Mouse (Mus musculus): ENCODE data around the gene Tyro3.
A peak's percentile ranks its signal among the peaks of the same experiment; 100 is the strongest.

The Tyro3 gene

DNA sequence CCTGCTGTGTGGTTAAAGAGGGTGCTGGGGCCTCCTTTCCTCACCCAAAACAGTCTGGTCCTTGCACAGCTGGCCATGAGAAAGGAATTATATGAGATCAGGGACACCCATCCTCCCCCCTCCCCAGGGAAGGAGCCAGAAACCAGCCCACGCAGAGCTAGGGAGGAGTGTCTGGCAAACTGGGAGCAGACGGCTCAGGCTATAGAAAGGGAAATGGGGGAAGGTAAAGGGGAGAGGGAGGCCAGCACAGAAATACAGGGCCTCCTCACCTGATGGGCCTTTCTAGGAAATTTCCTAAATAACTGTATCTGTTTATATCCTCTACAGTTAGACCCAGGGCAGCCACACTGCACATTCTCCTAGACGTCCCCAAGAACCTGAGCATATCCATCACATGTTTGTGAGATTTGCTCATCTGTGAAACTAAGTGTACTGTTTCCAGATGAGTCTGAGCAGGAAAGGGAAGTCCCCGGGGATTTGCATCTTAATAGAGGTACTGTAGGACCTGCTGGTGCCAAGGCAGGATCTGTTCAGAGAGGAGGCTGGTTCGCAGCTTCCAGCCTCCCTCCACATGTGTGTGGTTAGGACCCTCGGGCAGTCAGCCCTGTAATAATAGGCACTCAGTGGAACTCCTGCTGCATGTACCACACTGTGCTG, 6.2 kb downstream of the Tyro3 start:
- DNase-seq (ENCODE audit: inconsistent age in 2 of 2, low spot score in 1 of 2): no peak

DNA sequence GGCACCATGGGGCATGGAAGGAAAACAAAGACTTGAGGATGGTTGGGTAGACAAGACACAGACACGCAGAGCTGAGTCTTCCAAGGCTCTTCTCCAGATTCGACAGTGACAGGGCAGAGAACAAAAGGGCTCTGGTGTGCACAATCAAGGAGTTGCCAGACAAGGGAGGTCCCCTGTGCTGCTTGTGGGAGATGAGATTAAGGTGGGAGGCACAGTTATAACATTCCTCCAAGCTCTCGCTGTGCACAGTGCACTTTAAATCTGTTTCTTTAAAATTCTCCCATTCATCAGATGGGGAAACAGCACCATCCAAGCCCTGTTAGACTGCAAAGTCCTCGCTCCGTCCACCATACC, 6.7 kb downstream of the Tyro3 start:
- no peak for DNase-seq (ENCODE audit: inconsistent age in 2 of 2, low spot score in 1 of 2)

DNA sequence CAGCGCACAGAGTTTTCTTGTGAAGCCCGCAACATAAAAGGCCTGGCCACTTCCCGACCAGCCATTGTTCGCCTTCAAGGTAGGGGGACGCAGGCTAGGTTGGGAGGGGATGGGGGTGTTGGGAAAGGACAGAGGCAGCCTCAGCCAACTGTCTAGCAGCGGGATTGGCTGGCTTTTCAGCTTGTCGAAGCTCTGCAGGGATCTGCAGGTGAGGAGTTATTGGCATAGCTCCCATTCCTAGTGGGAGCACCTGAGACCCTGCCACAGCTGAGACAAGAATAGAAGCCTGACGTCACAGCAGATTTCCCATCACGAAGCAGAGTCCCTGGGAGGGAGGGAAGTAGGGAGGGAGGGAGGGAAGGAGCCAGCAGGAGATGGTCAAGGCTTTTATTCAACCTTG, 7.2 kb downstream of the Tyro3 start:
- no peak for DNase-seq (ENCODE audit: inconsistent age in 2 of 2, low spot score in 1 of 2)

DNA sequence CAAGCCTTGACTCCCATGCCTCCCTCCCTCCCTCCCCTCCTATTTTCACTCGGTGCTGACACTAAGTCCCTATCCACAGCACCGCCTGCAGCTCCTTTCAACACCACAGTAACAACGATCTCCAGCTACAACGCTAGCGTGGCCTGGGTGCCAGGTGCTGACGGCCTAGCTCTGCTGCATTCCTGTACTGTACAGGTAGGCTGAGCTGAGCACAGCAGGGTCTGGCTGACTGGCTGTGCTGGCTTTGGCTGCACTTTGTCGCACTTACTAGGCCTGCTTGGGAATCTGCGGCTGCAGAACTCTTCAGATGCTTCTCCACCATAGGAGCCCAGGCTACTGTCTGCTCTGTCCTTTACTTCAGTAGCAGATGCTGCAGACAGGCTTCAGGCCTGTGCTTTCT, 8.0 kb downstream of the Tyro3 start:
- no peak for DNase-seq (ENCODE audit: inconsistent age in 2 of 2, low spot score in 1 of 2)

DNA sequence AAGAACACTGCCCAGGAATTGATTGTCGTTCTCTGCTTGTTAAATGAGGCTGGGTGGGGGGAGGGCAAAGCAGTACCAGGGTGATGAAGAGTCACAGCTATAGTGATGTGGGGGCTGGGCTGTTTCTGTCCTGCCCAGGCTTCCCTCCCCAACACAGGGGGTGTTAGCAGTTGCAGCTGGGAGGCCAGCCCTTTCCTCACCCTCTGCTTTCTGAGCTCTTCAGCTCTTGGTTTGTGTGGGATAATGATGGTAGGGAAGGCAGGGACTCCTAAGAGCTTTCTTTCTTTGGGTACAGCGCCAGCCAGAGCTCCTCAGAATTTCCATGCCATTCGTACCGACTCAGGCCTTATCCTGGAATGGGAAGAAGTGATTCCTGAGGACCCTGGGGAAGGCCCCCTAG, 10.9 kb downstream of the Tyro3 start:
- no peak for DNase-seq (ENCODE audit: inconsistent age in 2 of 2, low spot score in 1 of 2)

DNA sequence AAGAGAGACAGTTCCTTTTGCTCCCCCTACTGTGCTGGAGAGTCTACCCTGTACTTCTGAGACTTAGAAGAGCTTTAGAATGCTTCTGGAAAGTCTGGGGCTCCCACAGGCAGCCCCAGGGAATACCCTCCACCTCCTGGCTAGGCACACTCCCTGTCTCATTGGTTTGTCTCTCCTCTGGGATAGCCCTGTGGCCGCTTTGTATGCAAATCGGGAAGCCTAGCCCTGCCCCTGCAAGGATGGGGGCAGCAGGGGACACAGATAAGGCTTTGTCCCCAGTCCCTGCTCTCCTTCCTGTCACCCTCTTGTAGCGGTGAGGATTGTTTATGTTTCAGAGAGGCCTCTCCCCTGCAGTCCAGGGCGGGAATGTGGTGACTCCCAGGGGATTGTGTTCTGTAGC, 11.3 kb downstream of the Tyro3 start:
- no peak for DNase-seq (ENCODE audit: inconsistent age in 2 of 2, low spot score in 1 of 2)

DNA sequence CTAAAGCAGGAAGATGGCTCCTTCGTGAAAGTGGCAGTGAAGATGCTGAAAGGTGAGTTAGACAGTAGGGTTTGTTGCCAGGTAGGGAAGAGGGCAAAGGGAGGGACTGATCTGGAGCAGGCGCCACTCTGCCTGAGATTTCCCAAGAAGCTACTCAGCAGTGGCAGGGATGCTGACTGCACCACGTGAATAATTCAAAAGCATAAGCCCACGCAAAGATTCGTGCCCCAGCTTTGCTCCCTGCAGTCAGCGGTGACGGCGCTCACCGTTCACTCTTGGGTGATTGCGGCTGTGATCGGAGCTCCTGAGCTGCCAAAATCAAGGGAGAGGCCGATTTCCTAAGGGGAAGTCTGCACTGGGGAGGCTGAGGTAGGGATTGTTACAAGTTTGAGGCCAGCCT, 13.4 kb downstream of the Tyro3 start:
- no peak for DNase-seq (ENCODE audit: inconsistent age in 2 of 2, low spot score in 1 of 2)

DNA sequence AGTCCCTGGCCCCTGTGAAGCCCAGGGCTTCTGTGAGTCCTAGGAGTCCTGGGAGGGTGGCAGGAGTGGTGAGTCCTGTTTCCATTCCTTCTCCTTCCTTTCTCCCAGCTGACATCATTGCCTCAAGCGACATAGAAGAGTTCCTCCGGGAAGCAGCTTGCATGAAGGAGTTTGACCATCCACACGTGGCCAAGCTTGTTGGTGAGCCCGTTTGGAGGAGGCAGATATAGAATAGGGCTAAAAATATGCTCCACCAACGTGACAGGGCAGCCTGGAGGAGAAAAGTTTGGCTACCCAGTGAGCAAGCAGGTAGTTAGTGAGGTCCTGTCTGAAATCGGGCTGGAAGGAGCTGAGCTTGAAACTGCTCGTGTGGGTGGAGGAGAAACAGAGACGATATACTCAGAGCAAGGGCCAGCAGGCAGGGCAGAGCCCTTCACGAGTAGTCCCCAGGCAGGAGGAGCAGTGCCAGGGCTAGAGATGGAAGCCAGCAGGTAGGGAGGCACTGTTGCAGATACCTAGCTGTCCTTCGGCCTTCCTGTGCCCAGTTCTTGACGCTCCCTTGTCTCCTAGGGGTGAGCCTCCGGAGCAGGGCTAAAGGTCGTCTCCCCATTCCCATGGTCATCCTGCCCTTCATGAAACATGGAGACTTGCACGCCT, 14.1 kb downstream of the Tyro3 start:
- DNase-seq (ENCODE audit: inconsistent age in 2 of 2, low spot score in 1 of 2): no peak

DNA sequence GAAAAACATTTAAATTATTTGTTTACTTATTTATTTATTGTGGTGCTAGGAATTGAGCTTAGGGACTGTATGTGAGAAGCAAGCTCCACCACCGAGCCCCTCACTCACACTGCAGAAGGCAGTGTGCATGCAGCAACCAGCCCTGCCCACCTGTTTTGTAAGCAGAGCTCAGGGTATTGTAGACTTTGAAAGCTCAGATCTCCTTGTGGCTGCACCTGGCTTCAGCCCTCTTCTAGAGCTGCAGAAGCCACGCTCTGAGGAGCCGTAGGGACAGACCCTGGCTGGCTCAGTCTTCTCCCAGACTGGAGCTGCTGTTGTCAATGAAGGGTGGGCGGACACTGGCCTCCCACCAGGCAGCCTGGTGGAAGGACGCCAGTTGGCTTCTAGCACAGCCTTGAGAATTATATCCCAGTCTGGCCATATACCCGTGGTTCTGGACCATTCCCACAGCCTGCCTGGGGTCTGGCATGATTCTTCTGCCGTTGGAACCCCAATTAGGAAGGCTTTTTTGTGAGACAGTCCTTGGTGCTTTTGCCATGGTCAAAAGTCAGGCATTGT, 16.9 kb downstream of the Tyro3 start:
- no peak for DNase-seq (ENCODE audit: inconsistent age in 2 of 2, low spot score in 1 of 2)

DNA sequence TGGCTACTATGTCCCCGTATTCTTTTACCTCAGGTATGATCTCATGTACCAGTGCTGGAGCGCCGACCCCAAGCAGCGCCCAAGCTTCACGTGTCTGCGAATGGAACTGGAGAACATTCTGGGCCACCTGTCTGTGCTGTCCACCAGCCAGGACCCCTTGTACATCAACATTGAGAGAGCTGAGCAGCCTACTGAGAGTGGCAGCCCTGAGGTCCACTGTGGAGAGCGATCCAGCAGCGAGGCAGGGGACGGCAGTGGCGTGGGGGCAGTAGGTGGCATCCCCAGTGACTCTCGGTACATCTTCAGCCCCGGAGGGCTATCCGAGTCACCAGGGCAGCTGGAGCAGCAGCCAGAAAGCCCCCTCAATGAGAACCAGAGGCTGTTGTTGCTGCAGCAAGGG, 19.1 kb downstream of the Tyro3 start:
- no peak for DNase-seq (ENCODE audit: inconsistent age in 2 of 2, low spot score in 1 of 2)

DNA sequence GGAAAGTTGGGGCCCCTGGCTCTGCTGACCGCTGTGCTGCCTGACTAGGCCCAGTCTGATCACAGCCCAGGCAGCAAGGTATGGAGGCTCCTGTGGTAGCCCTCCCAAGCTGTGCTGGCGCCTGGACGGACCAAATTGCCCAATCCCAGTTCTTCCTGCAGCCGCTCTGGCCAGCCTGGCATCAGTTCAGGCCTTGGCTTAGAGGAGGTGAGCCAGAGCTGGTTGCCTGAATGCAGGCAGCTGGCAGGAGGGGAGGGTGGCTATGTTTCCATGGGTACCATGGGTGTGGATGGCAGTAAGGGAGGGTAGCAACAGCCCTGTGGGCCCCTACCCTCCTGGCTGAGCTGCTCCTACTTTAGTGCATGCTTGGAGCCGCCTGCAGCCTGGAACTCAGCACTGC, 19.5 kb downstream of the Tyro3 start:
- peak in 1 of 2 experiments; percentile 46 for DNase-seq (ENCODE audit: inconsistent age in 2 of 2, low spot score in 1 of 2)

DNA sequence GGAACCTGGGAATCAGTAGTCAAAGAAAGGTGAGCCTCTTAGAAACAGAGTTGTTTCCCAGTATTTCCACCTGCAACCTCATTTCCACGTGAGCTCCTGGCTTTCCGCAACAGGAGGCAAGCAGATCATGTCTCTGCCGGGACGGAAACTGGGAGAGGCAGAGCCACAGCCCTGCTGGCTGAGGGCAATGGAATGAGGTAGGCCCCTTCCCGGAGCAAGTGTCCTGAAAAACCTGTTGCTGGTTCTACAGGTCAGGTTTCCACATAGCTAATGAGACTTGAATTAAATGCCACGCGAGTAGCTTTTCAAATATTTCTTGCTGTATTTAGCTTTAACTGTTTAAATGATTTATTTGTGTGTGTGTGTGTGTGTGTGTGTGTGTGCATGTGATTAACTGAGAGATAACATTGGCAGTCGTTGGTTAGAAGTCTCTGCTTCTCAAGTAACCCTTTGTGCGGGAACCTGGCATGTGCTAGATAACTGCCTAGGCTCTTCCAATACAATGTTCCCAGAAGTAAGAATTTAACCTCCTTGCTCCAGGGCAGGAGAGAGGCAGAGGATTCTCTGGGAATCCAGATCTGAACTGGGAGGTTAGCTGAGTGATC, 21.2 kb downstream of the Tyro3 start:
- DNase-seq (ENCODE audit: inconsistent age in 2 of 2, low spot score in 1 of 2): no peak

DNA sequence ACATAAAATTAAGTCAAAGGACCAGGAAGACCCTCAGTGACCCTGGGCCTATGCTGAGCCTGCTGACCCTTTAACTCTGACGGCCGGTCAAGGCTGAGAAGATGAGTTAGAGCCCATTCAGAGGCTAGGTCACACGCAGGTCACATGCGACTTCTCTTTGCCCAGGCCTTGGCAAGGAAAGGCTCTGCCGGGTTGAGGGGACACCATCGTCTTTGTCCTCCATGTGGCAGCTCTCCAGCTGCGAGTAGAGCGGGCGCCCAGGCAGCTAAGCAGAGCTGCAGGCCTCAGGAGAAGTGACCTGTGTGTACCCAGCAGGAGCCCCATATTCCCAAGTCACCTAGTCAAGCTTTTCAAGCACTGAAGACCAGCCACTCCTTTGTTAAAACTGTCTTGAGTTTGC, 23.6 kb downstream of the Tyro3 start:
- no peak for DNase-seq (ENCODE audit: inconsistent age in 2 of 2, low spot score in 1 of 2)

DNA sequence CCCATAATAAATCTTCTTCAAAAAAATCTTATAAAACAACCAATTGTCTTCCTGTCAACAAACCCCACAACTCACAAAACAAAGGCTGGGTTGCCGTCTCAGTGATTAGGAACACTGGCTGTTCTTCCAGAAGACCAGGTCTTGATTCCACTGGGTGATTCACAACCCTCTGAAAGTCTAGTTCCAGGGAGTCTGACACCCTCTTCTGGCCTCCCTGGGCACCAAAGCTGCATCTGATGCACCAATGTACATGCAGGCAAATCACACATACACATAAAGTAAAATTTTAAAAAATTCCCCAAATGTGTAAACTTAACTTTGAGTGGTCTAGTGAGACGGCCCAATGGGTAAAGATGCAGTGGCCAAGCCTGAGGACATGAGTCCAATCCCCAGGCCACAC, 33.0 kb downstream of the Tyro3 start:
- no peak for DNase-seq (ENCODE audit: inconsistent age in 2 of 2, low spot score in 1 of 2)

DNA sequence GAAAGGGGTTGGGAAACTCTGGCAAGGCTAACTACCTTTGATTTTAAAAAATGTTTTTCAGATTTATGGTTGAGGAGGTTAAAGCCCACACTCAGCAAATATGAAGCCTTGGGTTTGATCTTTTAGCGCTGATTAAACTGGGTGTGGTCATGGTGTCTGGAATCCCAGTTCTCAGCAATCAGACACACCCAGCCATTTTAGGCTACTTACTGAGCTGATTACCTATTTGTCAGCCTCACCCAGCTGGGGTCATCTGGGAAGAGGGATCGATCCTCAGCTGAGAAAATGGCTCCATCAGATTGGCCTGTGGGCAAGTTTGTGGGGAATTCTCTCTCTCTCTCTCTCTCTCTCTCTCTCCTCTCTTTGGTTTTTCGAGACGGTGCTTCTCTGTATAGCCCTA, 36.7 kb downstream of the Tyro3 start:
- no peak for DNase-seq (ENCODE audit: inconsistent age in 2 of 2, low spot score in 1 of 2)

DNA sequence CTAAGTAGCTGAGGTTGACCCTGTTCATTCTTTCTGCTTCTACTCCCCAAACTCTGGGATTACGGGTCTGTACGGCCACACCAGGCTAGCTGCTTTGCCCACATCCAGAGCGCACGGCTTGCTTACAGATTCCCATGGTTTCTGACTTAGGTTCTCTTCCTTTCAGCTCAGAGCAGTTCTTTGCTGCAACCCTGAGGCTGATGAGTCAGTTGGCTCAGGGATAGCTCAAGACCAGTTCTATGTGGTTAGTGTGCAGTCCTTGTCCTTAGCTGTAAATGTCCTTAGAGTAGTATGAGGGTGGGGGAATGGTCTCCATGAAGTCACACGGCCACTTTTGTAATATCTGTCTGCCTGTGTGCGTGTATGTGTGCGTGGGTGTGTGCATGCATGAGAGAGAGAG, 40.1 kb downstream of the Tyro3 start:
- DNase-seq (ENCODE audit: inconsistent age in 2 of 2, low spot score in 1 of 2): peak in 1 of 2 experiments; percentile 41

DNA sequence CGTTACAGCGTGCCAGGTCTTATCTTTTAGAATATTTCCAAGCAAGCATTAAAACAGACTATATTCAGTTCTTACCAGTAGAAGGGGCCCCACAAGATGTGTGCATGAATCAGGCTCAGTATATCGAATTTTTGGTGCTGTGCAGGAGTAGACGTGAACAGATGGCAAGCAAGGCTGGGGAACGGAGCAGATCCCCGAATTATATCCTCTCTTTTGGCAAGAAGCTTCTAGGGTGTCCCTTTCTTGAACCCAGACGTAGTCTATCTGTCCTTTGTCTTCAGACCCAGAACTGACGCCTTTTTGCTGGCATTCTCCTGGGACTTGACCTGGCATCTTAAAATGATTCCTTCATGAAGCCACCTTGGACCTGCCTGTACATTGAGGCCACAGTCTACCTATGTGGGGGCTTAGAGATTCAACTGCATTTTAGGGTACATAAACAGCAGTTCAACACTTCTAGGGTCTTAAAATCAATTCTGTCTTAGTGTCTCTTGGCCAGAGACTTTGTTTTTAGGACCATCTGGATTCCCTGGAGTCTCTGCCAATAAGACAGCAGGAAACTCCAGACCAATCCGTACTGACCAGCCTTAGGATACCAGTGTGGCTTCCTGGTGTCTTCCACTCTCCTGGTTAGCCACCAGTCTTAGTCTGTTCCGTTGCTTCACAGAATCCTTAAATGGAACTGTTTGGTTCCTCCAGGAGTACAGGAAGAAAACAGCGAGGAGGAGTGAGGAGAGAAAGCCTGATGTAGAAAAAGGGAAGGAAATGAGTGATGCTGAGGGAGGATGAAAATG, 41.0 kb downstream of the Tyro3 start:
- DNase-seq (ENCODE audit: inconsistent age in 2 of 2, low spot score in 1 of 2): no peak

DNA sequence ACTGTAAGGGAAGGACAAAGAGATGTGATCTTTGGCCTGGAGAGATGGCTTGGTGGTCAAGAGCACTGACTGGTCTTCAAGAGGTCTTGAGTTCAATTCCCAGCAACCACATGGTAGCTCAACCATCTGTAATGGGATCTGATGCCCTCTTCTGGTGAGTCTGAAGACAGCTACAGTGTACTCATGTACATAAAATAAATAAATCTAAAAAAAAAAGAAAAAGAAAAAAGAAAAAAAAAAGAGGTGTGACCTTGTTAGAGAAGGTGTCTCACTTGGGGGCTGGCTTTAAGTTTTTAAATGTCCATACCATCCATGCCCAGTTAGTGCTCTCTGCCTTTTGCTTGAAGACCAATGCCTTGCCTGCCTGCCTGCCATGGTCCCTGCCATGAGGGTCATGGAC, 42.5 kb downstream of the Tyro3 start:
- no peak for DNase-seq (ENCODE audit: inconsistent age in 2 of 2, low spot score in 1 of 2)

DNA sequence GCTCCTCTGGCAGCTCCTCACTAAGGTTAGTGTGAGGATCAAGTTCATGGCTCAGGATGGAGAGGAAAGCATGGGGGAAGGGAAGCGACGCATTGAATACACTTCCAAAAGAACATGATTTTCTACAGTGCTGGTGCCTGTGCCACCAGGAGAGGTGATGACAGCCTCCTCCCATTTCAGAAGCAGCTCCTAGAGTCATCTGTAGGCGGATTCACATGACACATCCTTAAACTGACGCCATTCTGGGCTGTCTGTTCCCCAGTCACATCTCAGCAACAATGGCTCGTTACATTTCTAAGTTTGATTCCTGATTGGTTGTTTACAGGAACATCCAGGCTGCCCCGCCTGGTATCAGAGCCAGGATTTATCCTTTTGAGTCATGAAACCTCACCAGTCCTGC, 44.5 kb downstream of the Tyro3 start:
- no peak for DNase-seq (ENCODE audit: inconsistent age in 2 of 2, low spot score in 1 of 2)

DNA sequence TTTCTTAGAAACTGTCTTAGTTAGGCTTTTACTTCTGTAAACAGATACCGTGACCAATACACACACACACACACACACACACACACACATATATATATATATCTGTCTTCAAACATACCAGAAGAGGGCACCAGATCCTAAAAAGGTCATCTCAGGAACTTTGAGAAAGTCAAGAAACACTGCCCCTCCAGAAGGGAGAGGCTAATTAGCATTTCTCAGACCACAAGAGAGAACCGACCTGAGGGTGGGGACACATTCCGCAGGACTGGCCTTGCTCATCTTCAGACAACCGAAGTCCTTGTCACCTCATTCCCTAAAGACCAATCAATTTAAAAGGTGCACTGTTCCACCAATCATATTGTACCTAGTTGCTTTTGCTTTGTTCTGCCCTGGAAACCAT, 46.0 kb downstream of the Tyro3 start:
- DNase-seq (ENCODE audit: inconsistent age in 2 of 2, low spot score in 1 of 2): no peak

DNA sequence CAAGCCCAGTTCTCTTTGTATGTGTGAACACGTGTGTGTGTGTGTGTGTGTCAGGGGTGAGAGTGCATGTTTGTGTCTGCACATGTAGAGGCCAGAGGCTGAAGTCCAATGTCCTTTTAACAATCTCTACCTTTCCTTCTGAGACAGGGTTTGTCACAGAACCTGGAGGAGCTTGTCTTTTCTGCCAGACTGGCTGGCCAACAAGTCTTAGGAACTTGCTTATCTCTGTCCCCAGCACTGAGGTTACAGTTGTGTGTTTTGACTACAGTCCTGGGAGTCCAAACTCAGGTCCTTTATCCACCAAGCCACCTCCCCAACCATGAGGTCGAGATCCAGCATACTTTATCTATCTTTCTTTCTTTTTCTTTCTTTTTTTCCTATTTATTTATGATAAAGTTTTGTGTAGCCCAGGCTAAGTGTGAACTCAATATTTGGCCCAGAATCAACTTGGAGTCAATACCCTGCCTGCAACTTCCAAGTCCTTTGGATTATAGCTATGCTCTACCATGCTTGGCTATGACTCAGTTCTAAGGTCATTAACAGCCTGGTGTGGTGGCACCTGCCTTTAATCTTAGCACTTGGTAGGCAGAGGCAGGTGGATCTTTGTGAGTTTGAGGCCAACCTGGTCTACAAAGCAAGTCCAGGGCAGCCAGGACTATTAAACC, 48.5 kb downstream of the Tyro3 start:
- no peak for DNase-seq (ENCODE audit: inconsistent age in 2 of 2, low spot score in 1 of 2)
